Mouse (Mus musculus): ENCODE measurements around the gene Elovl3. TPM values are rescaled to one million over a fixed set of nuclear protein-coding genes. Genes with fewer than 3 reads are reported as not detected.

Elovl3 gene
- 0.12 and 0.13 TPM in 2 replicates for polyA plus RNA-seq (2012; rRNA removed)

DNA sequence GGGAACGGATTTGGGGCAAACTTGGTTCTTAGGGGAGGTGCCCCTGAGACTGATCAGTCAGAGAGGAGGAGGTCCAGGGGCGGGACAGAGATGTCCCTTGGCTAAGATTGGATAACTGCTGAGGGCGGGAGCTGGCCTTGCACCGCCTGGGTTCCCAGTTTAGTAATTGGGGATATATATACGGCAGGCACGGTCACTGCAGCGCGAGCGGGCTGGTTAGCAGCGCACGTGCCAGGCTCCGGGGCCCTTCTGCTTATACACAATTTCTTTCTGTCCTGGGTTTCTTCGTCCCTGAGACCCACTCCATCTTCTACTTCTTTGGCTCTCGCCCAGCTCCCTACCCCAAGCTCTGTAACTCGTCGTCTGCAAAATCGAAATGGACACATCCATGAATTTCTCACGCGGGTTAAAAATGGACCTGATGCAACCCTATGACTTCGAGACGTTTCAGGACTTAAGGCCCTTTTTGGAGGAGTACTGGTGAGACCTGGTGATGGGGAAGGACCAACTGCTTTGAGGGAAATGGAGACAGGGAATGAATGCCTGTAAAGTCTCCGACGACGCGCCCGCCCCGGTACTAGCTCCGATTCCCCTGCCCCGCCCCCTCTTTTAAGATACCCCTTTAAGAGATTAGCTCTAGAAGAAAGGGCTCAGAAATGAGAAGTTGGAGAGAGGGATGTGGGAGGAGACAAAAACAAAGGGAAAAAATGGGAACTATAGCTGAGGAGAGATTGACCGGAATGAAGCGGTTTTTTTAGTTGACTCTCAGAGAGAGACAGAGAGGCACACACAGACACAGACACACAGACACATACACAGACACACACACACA lies at the start of gene Elovl3:
Gene Elovl3, plus strand, starts transcription at position 204 of the 832 bp plus-strand sequence.

GRCm38 (mm10) chr19:46147511-46148371 lies 16.0 kb downstream of the Elovl3 start, which contains the start of gene Pitx3:
Gene Pitx3, minus strand, starts transcription at chr19:46148326.

DNA sequence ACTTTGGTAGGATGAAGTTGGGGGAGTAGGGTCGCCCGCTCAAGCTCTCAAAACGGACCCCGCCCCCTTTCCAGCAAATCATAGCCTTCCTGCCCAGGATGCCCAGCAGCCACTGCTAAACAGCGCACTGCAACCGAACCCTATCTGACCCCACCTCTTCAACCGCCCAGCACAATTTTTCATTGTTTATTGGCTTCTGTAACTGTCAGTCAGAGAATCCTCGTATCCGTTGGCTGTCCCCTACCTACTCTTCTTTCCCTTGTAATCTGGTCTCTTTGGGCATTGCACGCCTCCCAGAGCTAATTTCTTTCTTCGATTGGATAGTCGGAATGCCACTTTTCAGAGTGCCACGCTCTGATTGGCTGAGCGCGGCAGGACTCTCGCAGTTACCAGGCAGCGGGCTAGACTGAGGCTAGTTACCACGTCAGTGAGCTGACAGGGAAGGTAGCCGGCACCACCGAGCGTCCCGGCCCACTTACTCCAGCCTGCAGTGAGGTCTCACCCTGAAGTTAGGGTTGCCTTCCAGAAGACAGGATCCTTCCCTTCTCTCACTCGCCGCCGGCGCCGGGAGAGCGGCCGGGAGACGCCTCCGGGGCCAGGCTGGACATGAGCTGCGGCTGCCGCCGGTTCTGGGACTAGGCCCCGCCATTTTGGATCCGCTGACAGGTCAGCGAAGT lies 20.6 kb downstream of the Elovl3 start, which contains the start of gene Gbf1:
Gene Gbf1, plus strand, starts transcription at position 383 of the 677 bp plus-strand sequence.

Other genes starting within 250 kb of the Elovl3 start
- 2.3 and 2.9 TPM in 2 replicates for gene Armh3, start 133.4 kb upstream of the Elovl3 start, polyA plus RNA-seq (2012; rRNA removed)
- 1.5 and 1.8 TPM in 2 replicates for gene Hps6, start 128.4 kb upstream of the Elovl3 start, polyA plus RNA-seq (2012; rRNA removed)
- 9.0 and 10.0 TPM in 2 replicates for gene Pprc1, start 87.0 kb upstream of the Elovl3 start, polyA plus RNA-seq (2012; rRNA removed)
- 81.3 and 103 TPM in 2 replicates for gene Ldb1, start 86.7 kb upstream of the Elovl3 start, polyA plus RNA-seq (2012; rRNA removed)
- 28.5 and 30.7 TPM in 2 replicates for gene Nolc1, start 56.0 kb upstream of the Elovl3 start, polyA plus RNA-seq (2012; rRNA removed)
- not detected in 2 replicates for gene Pitx3, start 16.4 kb downstream of the Elovl3 start, polyA plus RNA-seq (2012; rRNA removed)
- 13.5 and 18.2 TPM in 2 replicates for gene Gbf1, start 20.6 kb downstream of the Elovl3 start, polyA plus RNA-seq (2012; rRNA removed)
- gene Nfkb2, start 172.4 kb downstream of the Elovl3 start, polyA plus RNA-seq (2012; rRNA removed) = 4.4 and 4.9 TPM in 2 replicates
- 1.7 and 1.9 TPM in 2 replicates for gene Psd, start 195.3 kb downstream of the Elovl3 start, polyA plus RNA-seq (2012; rRNA removed)
- gene Fbxl15, start 196.3 kb downstream of the Elovl3 start, polyA plus RNA-seq (2012; rRNA removed) = 7.8 and 8.1 TPM in 2 replicates
- gene Cuedc2, start 206.8 kb downstream of the Elovl3 start, polyA plus RNA-seq (2012; rRNA removed) = 42.7 and 46.4 TPM in 2 replicates
- gene Mfsd13a, start 209.2 kb downstream of the Elovl3 start, polyA plus RNA-seq (2012; rRNA removed) = 7.3 and 9.8 TPM in 2 replicates
- gene 2310034G01Rik, start 218.4 kb downstream of the Elovl3 start, polyA plus RNA-seq (2012; rRNA removed) = 0.36 and 0.38 TPM in 2 replicates

All from liver, embryonic 18 days (tissue).